Mouse (Mus musculus): ENCODE measurements around the gene Armcx5.
"Not testable (repeated sequence)": the region's sequence is repeated elsewhere in the genome, so short reads cannot be mapped to it uniquely, and the experiment has no call there.

DNA sequence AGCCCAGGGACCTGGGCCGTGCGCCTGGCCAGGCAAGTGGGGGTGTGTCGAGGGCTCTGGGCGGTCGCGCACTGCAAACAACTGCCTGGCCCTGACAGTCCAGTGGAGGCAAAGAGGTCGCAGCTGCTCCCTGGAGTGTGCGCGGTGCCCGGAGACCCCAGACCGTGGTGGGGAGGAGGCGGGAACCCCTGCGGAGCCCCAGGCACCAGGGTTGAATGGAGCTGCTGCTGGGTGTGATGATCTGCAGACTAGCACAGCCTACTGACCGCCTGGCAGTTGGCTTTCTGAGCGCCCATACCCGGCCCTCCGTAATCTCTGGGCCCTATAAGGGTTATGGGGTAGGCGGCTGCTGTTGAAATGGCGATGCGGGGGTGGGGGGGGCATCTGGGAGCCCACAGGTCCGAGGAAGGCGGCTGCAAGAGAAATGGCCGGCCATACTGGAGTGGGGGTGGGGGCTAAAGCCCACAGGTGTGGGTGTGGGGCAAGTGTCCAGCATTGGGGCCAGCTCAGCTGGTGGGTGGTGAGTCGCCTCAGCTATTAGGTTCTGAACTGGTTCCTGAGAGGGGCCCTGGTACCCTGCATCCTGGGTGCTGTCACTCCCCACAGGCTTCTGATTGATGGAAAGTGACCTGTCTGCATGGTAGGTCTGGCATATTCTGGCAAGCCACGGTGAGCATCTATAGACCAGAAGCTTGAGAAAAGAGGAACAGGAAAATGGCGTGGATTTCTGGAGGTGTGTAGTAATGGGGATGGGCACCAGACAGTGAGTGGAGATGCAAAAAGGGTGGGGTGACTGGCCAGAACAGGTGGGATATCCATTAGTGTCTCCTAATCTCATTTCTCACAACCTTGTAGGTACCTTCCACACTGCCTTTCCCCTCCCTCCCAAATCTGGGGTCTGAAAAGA is 54.0 kb downstream of the Armcx5 start:
- not testable (repeated sequence) for TF ChIP-seq CTCF, EP300 (IDR thresholded peaks at IDR 0.05; ENCODE audit: low read depth)

Data from liver, embryonic 14.5 days (tissue).